Mouse (Mus musculus): ENCODE measurements around the gene Rabgap1l. TPM values are rescaled to one million over a fixed set of nuclear protein-coding genes. Genes with fewer than 3 reads are reported as not detected.

Gene Rabgap1l
- polyA plus RNA-seq, 1 experiment, result 13.8 TPM

DNA sequence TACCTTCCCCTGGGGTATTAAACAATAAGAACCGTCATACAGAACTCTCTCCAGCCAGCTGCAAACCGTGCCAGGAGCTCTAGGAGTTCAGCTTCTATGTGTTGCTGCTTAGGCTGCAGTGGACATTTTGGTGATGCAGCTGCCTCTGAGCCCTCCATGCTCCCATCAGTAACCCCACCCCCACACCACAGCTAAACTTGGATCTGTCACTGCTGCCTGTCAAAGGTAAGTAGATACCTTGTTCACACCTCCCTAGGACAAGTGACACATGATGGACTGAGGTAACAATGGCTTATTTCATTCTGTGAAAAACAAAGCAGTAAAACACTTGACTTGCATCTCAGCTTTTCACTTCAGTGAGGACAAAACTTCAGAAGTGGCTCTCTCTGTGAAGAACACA lies 344.3 kb downstream of the Rabgap1l start:
- H3K4me3 ChIP-seq (ENCODE audit: extremely low read depth, insufficient read depth, insufficient read length), result no peak overlapping the region
- TF ChIP-seq POLR2A (IDR thresholded peaks at IDR 0.05; ENCODE audit: low read depth, low read length), result no peak
- TF ChIP-seq CTCF (IDR thresholded peaks at IDR 0.05; ENCODE audit: extremely low read depth, insufficient read depth, insufficient read length, insufficient replicate concordance), result no peak
- no peak overlapping the region for H3K27ac ChIP-seq (ENCODE audit: insufficient read depth, low read length)
- WGBS, result 87% methylated on average over 2 of the region's 2 CpGs
- H3K27me3 ChIP-seq (ENCODE audit: control insufficient read depth, insufficient read depth, low read length), result no peaks in the 10 kb centered on the region
- no peaks in the 10 kb centered on the region for H3K36me3 ChIP-seq (ENCODE audit: control insufficient read depth, insufficient read depth, low read length)
- DNase-seq (ENCODE audit: low read depth in 1 of 2, low spot score in 2 of 2), result no peak
- no peaks in the 10 kb centered on the region for H3K4me1 ChIP-seq (ENCODE audit: control insufficient read depth, insufficient read depth, insufficient read length)

DNA sequence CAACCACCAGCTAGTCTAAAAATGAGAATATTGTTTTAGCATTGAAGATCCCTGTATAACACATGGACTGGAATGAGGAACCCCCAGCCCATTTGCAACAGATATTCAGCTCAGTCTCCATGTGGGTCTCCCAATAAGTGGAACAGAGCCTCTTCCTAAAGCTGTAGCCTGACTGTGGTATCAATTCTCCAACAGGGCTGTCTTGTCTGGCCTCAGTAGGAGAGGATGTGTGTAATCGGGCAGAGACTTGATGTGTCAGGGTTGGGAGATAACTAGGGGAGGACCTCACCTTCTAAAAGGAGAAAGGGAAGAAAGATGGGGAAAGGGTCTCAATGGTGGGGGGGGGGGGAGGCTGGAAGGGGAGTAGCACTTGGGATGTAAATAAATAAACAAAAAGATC lies 346.2 kb downstream of the Rabgap1l start:
- no peak for DNase-seq (ENCODE audit: low read depth in 1 of 2, low spot score in 2 of 2)

DNA sequence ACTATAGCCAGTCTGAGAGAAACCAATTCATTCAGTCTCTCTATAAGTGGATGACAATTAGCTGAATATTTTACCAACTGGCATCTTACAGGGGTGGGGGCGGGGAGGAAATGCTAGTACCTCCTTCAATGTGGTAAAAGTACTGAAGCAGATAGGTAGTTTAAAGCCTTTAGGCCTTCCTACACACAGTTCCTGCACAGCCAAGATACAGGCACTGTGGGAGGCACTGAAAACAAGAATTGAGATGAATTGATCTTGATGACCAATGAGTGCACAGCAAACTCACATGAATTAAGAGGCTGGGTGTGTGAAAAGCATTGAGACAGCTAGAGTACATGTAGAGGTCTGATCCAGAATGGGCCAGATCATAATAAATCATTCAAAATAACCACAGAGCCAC lies 349.5 kb downstream of the Rabgap1l start:
- Histone ChIP-seq H3K27ac (ENCODE audit: insufficient read depth, low read length) (no peak overlapping the region), H3K27me3 (ENCODE audit: control insufficient read depth, insufficient read depth, low read length) (no peaks in the 10 kb centered on the region), H3K4me3 (ENCODE audit: extremely low read depth, insufficient read depth, insufficient read length) (no peak overlapping the region), H3K4me1 (ENCODE audit: control insufficient read depth, insufficient read depth, insufficient read length) (no peaks in the 10 kb centered on the region), H3K36me3 (ENCODE audit: control insufficient read depth, insufficient read depth, low read length) (no peaks in the 10 kb centered on the region; the same call in none of the 2 replicates)
- WGBS, result 89% methylated on average over 1 of the region's 1 CpGs
- TF ChIP-seq CTCF (IDR thresholded peaks at IDR 0.05; ENCODE audit: extremely low read depth, insufficient read depth, insufficient read length, insufficient replicate concordance) (no peak), POLR2A (IDR thresholded peaks at IDR 0.05; ENCODE audit: low read depth, low read length) (no peak)
- DNase-seq (ENCODE audit: low read depth in 1 of 2, low spot score in 2 of 2), result no peak

More for the DNA sequence above, 346.2 kb downstream of the Rabgap1l start:
- no peak for TF ChIP-seq CTCF (IDR thresholded peaks at IDR 0.05; ENCODE audit: extremely low read depth, insufficient read depth, insufficient read length, insufficient replicate concordance)
- no peak for TF ChIP-seq POLR2A (IDR thresholded peaks at IDR 0.05; ENCODE audit: low read depth, low read length)
- WGBS, result 82% methylated on average over 1 of the region's 1 CpGs
- Histone ChIP-seq H3K27me3 (ENCODE audit: control insufficient read depth, insufficient read depth, low read length) (no peaks in the 10 kb centered on the region), H3K27ac (ENCODE audit: insufficient read depth, low read length) (no peak overlapping the region), H3K36me3 (ENCODE audit: control insufficient read depth, insufficient read depth, low read length) (no peaks in the 10 kb centered on the region), H3K4me1 (ENCODE audit: control insufficient read depth, insufficient read depth, insufficient read length) (no peaks in the 10 kb centered on the region), H3K4me3 (ENCODE audit: extremely low read depth, insufficient read depth, insufficient read length) (no peak overlapping the region)

DNA sequence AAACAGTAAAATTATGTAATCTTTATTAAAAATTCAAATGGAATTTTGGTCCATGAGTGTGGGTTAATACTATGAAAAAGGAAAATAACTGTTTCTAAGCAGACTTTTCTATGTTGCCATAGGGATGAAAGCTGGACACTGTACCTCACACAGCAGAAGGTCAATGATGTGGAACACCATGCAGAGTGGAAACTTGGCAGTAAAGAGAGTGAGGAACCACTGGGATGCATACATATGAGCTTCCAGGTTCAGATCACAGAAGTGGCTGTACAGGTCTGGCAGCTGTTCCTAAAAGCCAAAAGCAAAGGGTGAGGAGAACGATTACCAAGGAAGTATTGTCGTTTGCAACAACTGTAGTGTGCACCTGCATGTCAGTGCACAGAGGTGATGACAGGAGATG lies 351.3 kb downstream of the Rabgap1l start:
- TF ChIP-seq CTCF (IDR thresholded peaks at IDR 0.05; ENCODE audit: extremely low read depth, insufficient read depth, insufficient read length, insufficient replicate concordance) (no peak), POLR2A (IDR thresholded peaks at IDR 0.05; ENCODE audit: low read depth, low read length) (no peak)
- 90% methylated on average over 2 of the region's 2 CpGs for WGBS
- Histone ChIP-seq H3K36me3 (ENCODE audit: control insufficient read depth, insufficient read depth, low read length) (no peaks in the 10 kb centered on the region; the same call in none of the 2 replicates), H3K4me3 (ENCODE audit: extremely low read depth, insufficient read depth, insufficient read length) (no peak overlapping the region), H3K27me3 (ENCODE audit: control insufficient read depth, insufficient read depth, low read length) (no peaks in the 10 kb centered on the region), H3K27ac (ENCODE audit: insufficient read depth, low read length) (no peak overlapping the region), H3K4me1 (ENCODE audit: control insufficient read depth, insufficient read depth, insufficient read length) (no peaks in the 10 kb centered on the region)
- DNase-seq (ENCODE audit: low read depth in 1 of 2, low spot score in 2 of 2), result no peak

DNA sequence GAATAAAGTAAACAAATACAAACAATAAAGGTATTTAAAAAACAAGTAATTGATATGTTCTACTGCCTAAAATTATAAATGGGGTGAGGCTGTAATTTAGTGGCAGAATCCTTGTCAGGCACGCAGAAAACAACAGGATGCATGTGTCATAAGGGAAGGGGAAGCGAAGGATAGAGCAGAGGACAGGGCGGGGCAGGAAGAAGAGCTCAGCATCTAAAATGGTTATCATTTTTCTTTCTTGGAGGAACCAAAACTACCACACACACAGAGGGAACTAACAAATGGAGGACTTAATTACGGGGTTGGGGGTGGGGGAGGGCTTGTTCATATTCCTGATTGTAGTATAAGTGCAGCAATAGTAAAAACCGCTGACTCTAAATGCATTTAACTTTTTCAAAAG lies 351.9 kb downstream of the Rabgap1l start:
- WGBS, result 70% methylated on average over 5 of the region's 5 CpGs
- no peak for DNase-seq (ENCODE audit: low read depth in 1 of 2, low spot score in 2 of 2)
- H3K4me1 ChIP-seq (ENCODE audit: control insufficient read depth, insufficient read depth, insufficient read length), result no peaks in the 10 kb centered on the region
- H3K27ac ChIP-seq (ENCODE audit: insufficient read depth, low read length), result no peak overlapping the region
- TF ChIP-seq CTCF (IDR thresholded peaks at IDR 0.05; ENCODE audit: extremely low read depth, insufficient read depth, insufficient read length, insufficient replicate concordance) (no peak), POLR2A (IDR thresholded peaks at IDR 0.05; ENCODE audit: low read depth, low read length) (no peak)
- H3K27me3 ChIP-seq (ENCODE audit: control insufficient read depth, insufficient read depth, low read length), result no peaks in the 10 kb centered on the region
- no peaks in the 10 kb centered on the region; the same call in none of the 2 replicates for H3K36me3 ChIP-seq (ENCODE audit: control insufficient read depth, insufficient read depth, low read length)
- H3K4me3 ChIP-seq (ENCODE audit: extremely low read depth, insufficient read depth, insufficient read length), result no peak overlapping the region

DNA sequence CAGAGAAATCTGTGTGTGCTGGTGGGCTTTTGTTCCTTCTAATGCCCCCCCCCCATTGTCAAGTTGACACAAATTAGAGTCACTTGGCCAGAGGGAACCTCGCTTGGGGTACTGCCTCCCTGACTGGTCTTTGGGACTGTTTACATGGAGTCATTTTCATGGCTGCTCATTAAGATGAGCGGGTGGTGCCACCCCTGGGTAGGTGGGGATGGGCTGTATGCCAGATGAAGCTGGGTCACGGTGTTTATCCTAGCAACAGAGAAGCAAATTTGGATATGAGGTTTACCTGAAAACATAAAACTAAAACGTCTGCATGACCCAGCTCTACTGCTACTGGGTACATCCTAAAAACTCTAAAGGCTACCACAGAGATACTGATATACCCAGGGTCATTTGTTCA lies 354.2 kb downstream of the Rabgap1l start:
- H3K27me3 ChIP-seq (ENCODE audit: control insufficient read depth, insufficient read depth, low read length), result no peaks in the 10 kb centered on the region
- DNase-seq (ENCODE audit: low read depth in 1 of 2, low spot score in 2 of 2), result no peak
- no peak for TF ChIP-seq POLR2A (IDR thresholded peaks at IDR 0.05; ENCODE audit: low read depth, low read length)
- H3K4me3 ChIP-seq (ENCODE audit: extremely low read depth, insufficient read depth, insufficient read length), result no peak overlapping the region
- H3K36me3 ChIP-seq (ENCODE audit: control insufficient read depth, insufficient read depth, low read length), result no peaks in the 10 kb centered on the region; the same call in none of the 2 replicates
- no peaks in the 10 kb centered on the region for H3K4me1 ChIP-seq (ENCODE audit: control insufficient read depth, insufficient read depth, insufficient read length)
- 81% methylated on average over 4 of the region's 4 CpGs for WGBS
- H3K27ac ChIP-seq (ENCODE audit: insufficient read depth, low read length), result no peak overlapping the region

DNA sequence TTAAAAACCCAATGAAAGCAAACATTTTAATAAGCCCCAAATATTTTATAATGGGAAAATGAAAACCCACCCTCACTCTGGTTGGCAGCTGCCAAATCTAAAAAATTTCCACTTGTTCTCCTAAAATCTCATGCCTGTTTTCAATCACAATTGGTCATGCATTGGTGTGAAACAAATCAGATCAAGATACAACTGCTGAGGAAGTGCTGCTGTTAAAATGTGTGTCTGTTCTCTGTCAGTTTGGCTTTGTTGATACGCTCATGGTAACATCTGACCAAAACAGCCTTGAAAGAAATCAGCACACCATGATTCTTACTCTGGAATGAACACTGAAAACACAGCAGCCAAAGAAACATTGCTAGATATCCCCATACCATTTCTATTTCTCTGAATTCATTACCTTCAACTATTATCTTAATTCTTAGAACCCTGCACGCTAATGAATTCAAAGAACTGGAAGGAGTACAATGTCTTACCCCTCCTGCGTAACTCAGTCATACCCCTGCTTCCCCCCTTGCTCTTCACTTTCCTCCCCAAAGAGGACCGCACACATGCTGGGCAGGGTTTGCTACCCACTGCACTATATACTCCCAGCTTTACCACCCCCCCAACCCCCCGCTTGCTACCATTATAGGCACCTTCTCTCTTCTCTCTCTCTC lies 375.7 kb downstream of the Rabgap1l start:
- TF ChIP-seq POLR2A (IDR thresholded peaks at IDR 0.05; ENCODE audit: low read depth, low read length) (no peak), CTCF (IDR thresholded peaks at IDR 0.05; ENCODE audit: extremely low read depth, insufficient read depth, insufficient read length, insufficient replicate concordance) (no peak)
- Histone ChIP-seq H3K4me1 (ENCODE audit: control insufficient read depth, insufficient read depth, insufficient read length) (no peaks in the 10 kb centered on the region), H3K4me3 (ENCODE audit: extremely low read depth, insufficient read depth, insufficient read length) (no peak overlapping the region), H3K36me3 (ENCODE audit: control insufficient read depth, insufficient read depth, low read length) (no peaks in the 10 kb centered on the region), H3K27ac (ENCODE audit: insufficient read depth, low read length) (no peak overlapping the region), H3K27me3 (ENCODE audit: control insufficient read depth, insufficient read depth, low read length) (no peaks in the 10 kb centered on the region)
- WGBS, result 91% methylated on average over 5 of the region's 5 CpGs
- DNase-seq (ENCODE audit: low read depth in 1 of 2, low spot score in 2 of 2), result no peak

Measured in spleen, adult 2 months (tissue).